Mouse (Mus musculus): ENCODE measurements at regions not wholly inside any gene's neighbourhood (a gene's known extent, or its start where the extent isn't known, plus 50 kb on each side); places are given as distances from the start of the nearest gene placed in this dataset.

- TF ChIP-seq POLR2A (IDR thresholded peaks at IDR 0.05; ENCODE audit: control insufficient read depth, low read depth, low read length) (no peak), CTCF (IDR thresholded peaks at IDR 0.05; ENCODE audit: control insufficient read depth, insufficient read depth, insufficient replicate concordance, low read depth, low read length) (no peak)
- Histone ChIP-seq H3K4me1 (ENCODE audit: control insufficient read depth, insufficient read depth, low read length) (peaks cover 2% of the 10 kb centered on the region), H3K36me3 (ENCODE audit: control insufficient read depth, insufficient read depth, low read length) (no peaks in the 10 kb centered on the region), H3K4me3 (ENCODE audit: control insufficient read depth, low read depth, low read length) (no peak overlapping the region), H3K27me3 (ENCODE audit: control insufficient read depth, insufficient read depth, low read length) (no peaks in the 10 kb centered on the region), H3K27ac (ENCODE audit: control insufficient read depth, insufficient read depth, low read depth, low read length) (no peak overlapping the region)
These were observed 194.7 kb upstream of the Esrrg start for GRCm38 (mm10) chr1:187413881-187414280.

- Histone ChIP-seq H3K27me3 (ENCODE audit: control insufficient read depth, insufficient read depth, low read length) (no peaks in the 10 kb centered on the region), H3K4me3 (ENCODE audit: control insufficient read depth, low read depth, low read length) (no peak overlapping the region), H3K27ac (ENCODE audit: control insufficient read depth, insufficient read depth, low read depth, low read length) (no peak overlapping the region), H3K4me1 (ENCODE audit: control insufficient read depth, insufficient read depth, low read length) (peaks cover 2% of the 10 kb centered on the region), H3K36me3 (ENCODE audit: control insufficient read depth, insufficient read depth, low read length) (no peaks in the 10 kb centered on the region)
- TF ChIP-seq CTCF (IDR thresholded peaks at IDR 0.05; ENCODE audit: control insufficient read depth, insufficient read depth, insufficient replicate concordance, low read depth, low read length) (no peak), POLR2A (IDR thresholded peaks at IDR 0.05; ENCODE audit: control insufficient read depth, low read depth, low read length) (no peak)
These were observed 190.1 kb upstream of the Esrrg start for GRCm38 (mm10) chr1:187418186-187419140.

- TF ChIP-seq POLR2A (IDR thresholded peaks at IDR 0.05; ENCODE audit: control insufficient read depth, low read depth, low read length) (no peak), CTCF (IDR thresholded peaks at IDR 0.05; ENCODE audit: control insufficient read depth, insufficient read depth, insufficient replicate concordance, low read depth, low read length) (no peak)
- H3K27ac ChIP-seq (ENCODE audit: control insufficient read depth, insufficient read depth, low read depth, low read length), result no peak overlapping the region
- H3K4me1 ChIP-seq (ENCODE audit: control insufficient read depth, insufficient read depth, low read length), result peaks cover 5% of the 10 kb centered on the region
- H3K4me3 ChIP-seq (ENCODE audit: control insufficient read depth, low read depth, low read length), result no peak overlapping the region
- no peaks in the 10 kb centered on the region for H3K36me3 ChIP-seq (ENCODE audit: control insufficient read depth, insufficient read depth, low read length)
- no peaks in the 10 kb centered on the region for H3K27me3 ChIP-seq (ENCODE audit: control insufficient read depth, insufficient read depth, low read length)
These were observed 179.9 kb upstream of the Esrrg start for GRCm38 (mm10) chr1:187428536-187429215.

GRCm38 (mm10) chr1:187433716-187434634 lies 174.6 kb upstream of the Esrrg start:
- TF ChIP-seq POLR2A (IDR thresholded peaks at IDR 0.05; ENCODE audit: control insufficient read depth, low read depth, low read length) (no peak), CTCF (IDR thresholded peaks at IDR 0.05; ENCODE audit: control insufficient read depth, insufficient read depth, insufficient replicate concordance, low read depth, low read length) (no peak)
- Histone ChIP-seq H3K27me3 (ENCODE audit: control insufficient read depth, insufficient read depth, low read length) (no peaks in the 10 kb centered on the region), H3K4me3 (ENCODE audit: control insufficient read depth, low read depth, low read length) (peak overlapping the region; percentile 25), H3K4me1 (ENCODE audit: control insufficient read depth, insufficient read depth, low read length) (peaks cover 8% of the 10 kb centered on the region), H3K27ac (ENCODE audit: control insufficient read depth, insufficient read depth, low read depth, low read length) (no peak overlapping the region), H3K36me3 (ENCODE audit: control insufficient read depth, insufficient read depth, low read length) (no peaks in the 10 kb centered on the region)

GRCm38 (mm10) chr1:187439170-187439914 lies 169.2 kb upstream of the Esrrg start:
- TF ChIP-seq CTCF (IDR thresholded peaks at IDR 0.05; ENCODE audit: control insufficient read depth, insufficient read depth, insufficient replicate concordance, low read depth, low read length) (no peak), POLR2A (IDR thresholded peaks at IDR 0.05; ENCODE audit: control insufficient read depth, low read depth, low read length) (no peak)
- H3K36me3 ChIP-seq (ENCODE audit: control insufficient read depth, insufficient read depth, low read length), result no peaks in the 10 kb centered on the region
- H3K4me3 ChIP-seq (ENCODE audit: control insufficient read depth, low read depth, low read length), result no peak overlapping the region
- peaks cover 3% of the 10 kb centered on the region for H3K4me1 ChIP-seq (ENCODE audit: control insufficient read depth, insufficient read depth, low read length)
- H3K27ac ChIP-seq (ENCODE audit: control insufficient read depth, insufficient read depth, low read depth, low read length), result no peak overlapping the region
- H3K27me3 ChIP-seq (ENCODE audit: control insufficient read depth, insufficient read depth, low read length), result no peaks in the 10 kb centered on the region

- Histone ChIP-seq H3K4me3 (ENCODE audit: control insufficient read depth, low read depth, low read length) (no peak overlapping the region), H3K27ac (ENCODE audit: control insufficient read depth, insufficient read depth, low read depth, low read length) (no peak overlapping the region), H3K36me3 (ENCODE audit: control insufficient read depth, insufficient read depth, low read length) (no peaks in the 10 kb centered on the region), H3K4me1 (ENCODE audit: control insufficient read depth, insufficient read depth, low read length) (peaks cover 3% of the 10 kb centered on the region), H3K27me3 (ENCODE audit: control insufficient read depth, insufficient read depth, low read length) (no peaks in the 10 kb centered on the region)
- TF ChIP-seq CTCF (IDR thresholded peaks at IDR 0.05; ENCODE audit: control insufficient read depth, insufficient read depth, insufficient replicate concordance, low read depth, low read length) (no peak), POLR2A (IDR thresholded peaks at IDR 0.05; ENCODE audit: control insufficient read depth, low read depth, low read length) (no peak)
These were observed 166.9 kb upstream of the Esrrg start for GRCm38 (mm10) chr1:187441668-187442193.

Data from testis, adult 2 months (tissue).